Mouse (Mus musculus): ENCODE measurements around the gene Haao.

DNA sequence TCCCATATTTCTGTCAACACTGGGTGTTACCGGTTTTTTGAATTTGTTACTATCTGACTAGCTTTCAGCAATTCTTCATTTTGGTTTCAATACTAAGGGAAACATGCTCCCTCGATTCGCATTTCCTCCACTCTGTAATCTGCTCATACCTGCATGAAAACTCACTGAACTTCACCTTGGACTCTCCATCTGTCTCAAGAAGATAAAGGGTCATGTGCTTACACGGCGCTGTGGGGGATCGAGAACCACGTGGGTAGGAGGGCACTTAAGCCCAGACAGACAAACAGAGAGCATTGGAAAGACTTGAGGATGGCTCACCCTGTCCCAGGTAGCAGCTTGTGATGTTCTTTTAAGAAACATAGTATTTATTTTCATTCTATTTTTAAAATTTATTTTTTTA is 10.7 kb upstream of the Haao start:
- TF ChIP-seq CTCF (IDR thresholded peaks at IDR 0.05; ENCODE audit: insufficient read depth, low read depth, low read length) (no peak), POLR2A (IDR thresholded peaks at IDR 0.05; ENCODE audit: insufficient read depth, low read depth, low read length) (no peak)

Data from olfactory bulb, adult 2 months (tissue).